Mouse (Mus musculus) heart, postnatal 0 days (tissue): Measurements from ENCODE around the gene Sstr5. TPM values are rescaled to one million over a fixed set of nuclear protein-coding genes. Genes with fewer than 3 reads are reported as not detected.

Experiments used
- ATAC-seq: fragments of 200-750 bp; cut with Nextera tagmentation; 2 replicates; pipeline ENCODE4 v1.8.0; 2017; ENCODE audit warnings: low read depth, moderate number of reproducible peaks, moderate library complexity; ENCODE audit not compliant: insufficient read depth
- DNase-seq: peaks from one replicate; pipeline ENCODE4 v3.0.0-alpha.2; 2016; ENCODE audit warnings: low spot score
- H3K27ac ChIP-seq: fragments of 300-500 bp; sonication (generic); 2 replicates; pipeline ENCODE4 v1.5.1; 2014; ENCODE audit warnings: low read depth, mild to moderate bottlenecking
- H3K27me3 ChIP-seq: fragments of 300-500 bp; sonication (generic); 2 replicates; pipeline ENCODE4 v1.6.1; 2014; ENCODE audit warnings: low read length, mixed read lengths; ENCODE audit not compliant: control insufficient read depth, insufficient read depth
- H3K36me3 ChIP-seq: fragments of 300-500 bp; sonication (generic); replicated peaks from 2 replicates; pipeline ENCODE4 v1.6.1; 2014; ENCODE audit warnings: low read length, mixed read lengths; ENCODE audit not compliant: control insufficient read depth, insufficient read depth
- H3K4me1 ChIP-seq: fragments of 300-500 bp; sonication (generic); 2 replicates; pipeline ENCODE4 v1.6.1; 2014; ENCODE audit warnings: antibody characterized with exemption; ENCODE audit not compliant: control insufficient read depth, insufficient read depth
- H3K4me2 ChIP-seq: fragments of 300-500 bp; sonication (generic); 2 replicates; pipeline ENCODE4 v1.6.1; 2014; ENCODE audit warnings: low read depth, mild to moderate bottlenecking, low read length, moderate library complexity
- H3K4me3 ChIP-seq: fragments of 300-500 bp; sonication (generic); 2 replicates; pipeline ENCODE4 v1.5.1; 2014; ENCODE audit warnings: low read depth, low read length
- H3K9ac ChIP-seq: fragments of 300-500 bp; sonication (generic); replicated peaks from 2 replicates; pipeline ENCODE4 v1.6.1; 2014; ENCODE audit warnings: low read depth, low read length, mixed read lengths
- H3K9me3 ChIP-seq: fragments of 300-500 bp; sonication (generic); replicated peaks from 2 replicates; pipeline ENCODE4 v1.6.1; 2016; ENCODE audit warnings: low read length; ENCODE audit not compliant: control insufficient read depth
- CTCF ChIP-seq: IDR thresholded peaks from 2 replicates; pipeline ENCODE4 v1.5.1; 2016; ENCODE audit warnings: antibody characterized with exemption, control low read depth, low read depth
- EP300 ChIP-seq: IDR thresholded peaks from 2 replicates; pipeline ENCODE4 v1.6.1; 2016; ENCODE audit warnings: antibody characterized with exemption, low read depth
- WGBS: fragments of 180-500 bp; shearing (Covaris S2); extraction: QIAGEN DNeasy Blood & Tissue Kit; methylation state at CpG from one replicate; pipeline ENCODE4 v1.1.7; 2014; 5-methylcytosine and 5-hydroxymethylcytosine counted together
- polyA plus RNA-seq: library from polyadenylated mRNA; unstranded; fragments of >200 nt; fragmentation: Nextera tagmentation; extraction: Ambion mirVana; gene quantifications from 2 replicates; pipeline ENCODE4 v1.2.1, GENCODE M21; 2015
- total RNA-seq: library from RNA; depleted of rRNA; stranded (reverse); fragments of >200 nt; gene quantifications from 2 replicates; pipeline ENCODE4 v1.2.3, GENCODE M21; 2014; ENCODE audit warnings: low replicate concordance

The Sstr5 gene
- total and polyA plus RNA-seq, 2 experiments from 2014 or later, result not detected

DNA sequence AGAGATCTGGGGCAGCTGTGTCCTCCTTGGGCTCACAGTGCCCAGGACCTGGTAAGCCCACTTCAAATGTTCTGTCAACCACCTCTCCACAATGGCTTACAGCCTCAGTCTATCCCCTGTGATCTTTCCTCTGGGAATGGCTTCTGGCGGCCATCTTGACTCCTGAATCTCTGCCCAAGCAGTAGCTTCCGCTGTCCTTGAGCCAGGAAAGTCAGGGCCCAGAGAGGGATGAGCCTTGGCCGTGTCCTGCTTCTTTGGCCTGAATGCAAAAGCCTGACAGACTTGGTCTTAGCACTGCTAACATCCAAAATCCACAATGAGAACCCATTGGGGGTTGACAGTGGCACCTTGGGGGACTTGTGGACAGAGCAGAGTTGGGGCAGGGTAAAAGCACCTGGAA lies 14.8 kb upstream of the Sstr5 start:
- 54% methylated on average over 3 of the region's 3 CpGs for WGBS
- H3K27me3 ChIP-seq, result no peaks in the 10 kb centered on the region
- H3K4me2 ChIP-seq, result no peak overlapping the region
- no peak for DNase-seq
- H3K36me3 ChIP-seq, result no peaks in the 10 kb centered on the region
- no peak overlapping the region for H3K27ac ChIP-seq
- TF ChIP-seq EP300 (no peak), CTCF (no peak)
- no peak for ATAC-seq
- no peak overlapping the region for H3K4me3 ChIP-seq
- H3K9me3 ChIP-seq, result no peaks in the 10 kb centered on the region
- no peaks in the 10 kb centered on the region for H3K4me1 ChIP-seq
- H3K9ac ChIP-seq, result no peak overlapping the region

DNA sequence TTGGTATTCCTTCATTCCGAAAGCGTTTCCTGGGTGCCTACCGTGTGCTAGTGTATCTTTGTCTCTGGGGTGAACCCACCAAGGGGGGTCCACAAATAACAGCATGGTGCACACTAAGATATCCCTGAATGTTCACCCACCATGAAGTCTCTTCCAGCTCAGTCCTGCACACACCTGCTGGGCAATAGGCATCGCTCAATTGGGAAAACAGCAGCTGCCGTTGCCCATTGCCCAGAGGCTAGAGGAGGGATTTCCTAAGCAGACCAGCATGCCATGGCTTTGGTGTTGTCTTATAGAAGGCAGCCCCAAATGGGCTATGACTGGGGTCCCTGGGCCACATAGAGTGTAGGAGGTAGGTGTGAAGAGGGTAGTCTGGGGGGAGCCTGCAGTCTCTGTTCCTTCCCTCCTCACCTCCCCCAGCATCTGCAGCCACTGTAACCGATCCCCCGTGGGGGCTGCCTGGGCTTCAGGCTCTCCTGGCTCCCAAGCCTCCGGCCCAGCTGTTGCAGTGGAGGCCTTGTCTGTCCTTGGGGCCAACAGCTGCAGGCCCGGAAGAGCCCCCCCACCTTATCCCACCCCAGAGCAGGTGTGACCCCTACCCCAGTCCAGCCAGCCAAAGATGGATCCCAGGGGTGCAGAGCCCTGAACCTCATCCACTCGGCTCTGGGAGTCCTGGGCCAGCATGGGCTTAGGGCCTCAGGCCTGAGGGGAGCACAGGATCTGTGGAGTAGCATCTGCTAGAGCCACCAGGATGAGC lies 13.2 kb upstream of the Sstr5 start:
- WGBS, result 75% methylated on average over 10 of the region's 10 CpGs
- H3K27ac ChIP-seq, result no peak overlapping the region
- no peaks in the 10 kb centered on the region for H3K27me3 ChIP-seq
- no peak overlapping the region for H3K4me3 ChIP-seq
- no peaks in the 10 kb centered on the region for H3K9me3 ChIP-seq
- TF ChIP-seq EP300, result no peak
- TF ChIP-seq CTCF, result no peak
- H3K36me3 ChIP-seq, result no peaks in the 10 kb centered on the region
- H3K9ac ChIP-seq, result no peak overlapping the region
- ATAC-seq (no peak), DNase-seq (no peak)
- H3K4me1 ChIP-seq, result no peaks in the 10 kb centered on the region
- no peak overlapping the region for H3K4me2 ChIP-seq

DNA sequence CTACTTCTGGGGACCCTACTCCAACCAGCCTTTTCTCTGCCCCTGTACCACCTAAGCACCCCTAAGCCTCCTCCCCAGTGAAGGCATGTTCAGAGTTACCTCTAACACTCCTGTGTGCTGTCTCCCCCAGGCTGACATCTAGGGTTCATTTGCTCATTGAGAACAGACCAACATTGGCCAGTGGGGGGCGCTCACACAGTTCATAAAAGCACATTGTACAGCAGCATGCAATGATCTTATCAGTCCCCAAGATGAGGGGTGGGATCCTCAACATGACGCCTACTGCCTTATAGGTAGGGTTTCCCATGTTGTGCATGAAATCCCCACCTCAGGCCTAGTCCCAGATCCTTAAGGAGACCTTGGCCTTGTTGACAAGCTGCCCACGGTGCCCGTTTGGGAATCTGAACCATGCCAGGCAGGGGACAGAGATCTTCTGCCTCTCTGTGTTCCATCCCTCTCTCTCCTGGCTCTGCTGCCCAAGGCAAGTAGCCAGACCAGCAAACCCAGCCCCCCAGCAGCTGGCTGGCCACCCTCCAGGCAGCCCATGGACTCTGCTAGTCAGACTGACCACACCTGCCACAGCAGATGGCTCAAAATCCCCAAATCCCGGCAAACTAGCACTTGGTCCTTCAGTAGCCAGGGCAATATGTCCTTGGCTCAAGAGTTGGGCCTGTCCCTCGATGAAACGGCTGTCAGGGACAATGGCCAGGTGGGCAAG lies 11.9 kb upstream of the Sstr5 start:
- TF ChIP-seq CTCF, result peak; percentile 44
- no peak for TF ChIP-seq EP300
- 51% methylated on average over 7 of the region's 7 CpGs for WGBS
- Histone ChIP-seq H3K9me3 (no peaks in the 10 kb centered on the region), H3K4me1 (no peaks in the 10 kb centered on the region), H3K27ac (no peak overlapping the region), H3K36me3 (no peaks in the 10 kb centered on the region), H3K4me3 (no peak overlapping the region), H3K27me3 (no peaks in the 10 kb centered on the region), H3K4me2 (no peak overlapping the region), H3K9ac (no peak overlapping the region)
- ATAC-seq (no peak), DNase-seq (no peak)

DNA sequence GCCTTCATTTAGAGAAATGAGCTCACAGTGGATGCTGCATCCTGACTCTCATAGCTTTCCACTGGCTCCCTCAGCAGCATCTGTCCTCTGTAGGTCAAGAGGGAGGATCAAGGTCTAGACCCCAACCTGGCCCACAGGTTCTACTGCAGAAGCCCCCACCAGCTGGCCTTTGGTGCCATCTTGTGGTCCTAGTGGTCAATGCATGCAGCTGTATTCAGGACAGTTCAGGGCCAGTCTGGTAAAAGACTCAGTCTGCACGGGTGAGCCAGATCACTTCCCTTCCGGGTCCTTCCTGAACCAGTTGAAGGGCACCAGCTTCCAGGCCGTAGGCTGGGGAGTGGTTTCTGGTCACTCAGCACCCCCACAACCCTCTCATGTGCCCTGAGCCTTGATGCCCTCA lies 10.7 kb upstream of the Sstr5 start:
- H3K4me2 ChIP-seq, result no peak overlapping the region
- no peak overlapping the region for H3K27ac ChIP-seq
- H3K9me3 ChIP-seq, result no peaks in the 10 kb centered on the region
- TF ChIP-seq EP300, result no peak
- TF ChIP-seq CTCF, result peak; percentile 96
- no peaks in the 10 kb centered on the region for H3K27me3 ChIP-seq
- peak; percentile 81 for ATAC-seq
- H3K4me1 ChIP-seq, result no peaks in the 10 kb centered on the region
- peak; percentile 50 for DNase-seq
- no peaks in the 10 kb centered on the region for H3K36me3 ChIP-seq
- H3K9ac ChIP-seq, result no peak overlapping the region
- H3K4me3 ChIP-seq, result no peak overlapping the region
- WGBS, result 3% methylated on average over 3 of the region's 3 CpGs

DNA sequence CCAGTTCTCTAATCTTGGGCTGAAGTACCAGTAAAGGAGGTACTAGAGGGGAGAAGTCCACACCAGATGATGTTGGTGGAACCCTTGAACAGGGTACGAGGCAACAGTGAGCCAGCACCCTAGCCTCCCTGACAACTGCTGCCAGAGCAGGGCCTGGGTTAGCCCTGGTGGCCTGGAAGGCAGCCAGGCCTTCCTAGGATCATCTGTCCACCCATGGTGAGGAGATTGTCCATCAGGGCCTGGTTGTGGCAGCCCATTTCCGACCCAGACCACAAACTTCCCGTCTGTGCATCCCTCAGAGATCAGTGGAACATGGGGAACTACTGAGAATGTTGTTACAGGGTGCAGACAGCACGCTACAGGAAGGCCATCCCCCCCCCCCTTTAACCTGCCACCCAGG lies 5.5 kb upstream of the Sstr5 start:
- Histone ChIP-seq H3K27ac (no peak overlapping the region), H3K9me3 (no peaks in the 10 kb centered on the region), H3K4me1 (no peaks in the 10 kb centered on the region), H3K36me3 (no peaks in the 10 kb centered on the region), H3K27me3 (peaks cover 10% of the 10 kb centered on the region), H3K4me2 (no peak overlapping the region), H3K9ac (no peak overlapping the region), H3K4me3 (no peak overlapping the region)
- WGBS, result 64% methylated on average over 4 of the region's 4 CpGs
- no peak for TF ChIP-seq CTCF
- no peak for TF ChIP-seq EP300
- DNase-seq, result no peak
- ATAC-seq, result no peak
